Mouse (Mus musculus) CD4-positive, CD25-positive, alpha-beta regulatory T cell (primary cell): ENCODE data around the gene Serpinb3b. TPM values are rescaled to one million over a fixed set of nuclear protein-coding genes. Genes with fewer than 3 reads are reported as not detected.

Source experiments
- polyA plus RNA-seq: library from polyadenylated mRNA; unstranded; fragments of 100-300 nt; shearing (Covaris generic); gene quantifications from one replicate; pipeline ENCODE4 v1.2.1, GENCODE M21; 2017

Gene Serpinb3b
- polyA plus RNA-seq: not detected

DNA sequence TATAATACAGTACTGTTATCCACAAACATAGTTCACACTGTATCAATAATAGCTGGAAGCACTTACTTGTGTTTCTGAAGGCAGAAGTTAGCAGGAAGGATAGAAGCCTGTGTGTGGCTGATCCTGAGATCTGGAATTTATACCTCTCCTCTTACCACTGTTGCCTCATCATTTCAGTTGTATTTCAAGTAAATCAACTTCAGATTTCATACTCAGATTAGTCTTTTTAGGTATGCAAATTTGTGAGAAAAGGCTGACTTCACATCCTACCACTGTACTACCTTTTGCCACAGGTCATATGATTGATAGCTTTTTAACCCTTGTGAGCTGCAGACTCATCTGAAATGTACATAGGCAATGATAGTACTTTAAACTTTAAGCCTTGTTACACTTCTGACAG lies at the start of gene Serpinb3b, which contains the start of gene Serpinb3c:
Serpinb3b (minus strand) TSS at position 101 of the 400 bp plus-strand sequence.
Serpinb3c (minus strand) TSS at position 111 of the 400 bp plus-strand sequence.

Other genes with a start within 250 kb of the Serpinb3b start
- gene Serpinb3a, start 226.1 kb downstream of the Serpinb3b start, polyA plus RNA-seq: not detected
- gene Serpinb3d, start 194.9 kb downstream of the Serpinb3b start, polyA plus RNA-seq: not detected
- gene Serpinb3c, start within 50 bp of the Serpinb3b start, polyA plus RNA-seq: not detected
- not detected for gene Serpinb11, start 82.8 kb upstream of the Serpinb3b start, polyA plus RNA-seq
- not detected for gene Serpinb7, start 121.3 kb upstream of the Serpinb3b start, polyA plus RNA-seq
- 0.25 TPM for gene Serpinb2, start 233.1 kb upstream of the Serpinb3b start, polyA plus RNA-seq